Mouse (Mus musculus): ENCODE results near the gene Actr3. TPM values are rescaled to one million over a fixed set of nuclear protein-coding genes. Genes with fewer than 3 reads are reported as not detected.

The Actr3 gene
- polyA plus RNA-seq, 1 experiment from 2014 or later: 223 TPM

DNA sequence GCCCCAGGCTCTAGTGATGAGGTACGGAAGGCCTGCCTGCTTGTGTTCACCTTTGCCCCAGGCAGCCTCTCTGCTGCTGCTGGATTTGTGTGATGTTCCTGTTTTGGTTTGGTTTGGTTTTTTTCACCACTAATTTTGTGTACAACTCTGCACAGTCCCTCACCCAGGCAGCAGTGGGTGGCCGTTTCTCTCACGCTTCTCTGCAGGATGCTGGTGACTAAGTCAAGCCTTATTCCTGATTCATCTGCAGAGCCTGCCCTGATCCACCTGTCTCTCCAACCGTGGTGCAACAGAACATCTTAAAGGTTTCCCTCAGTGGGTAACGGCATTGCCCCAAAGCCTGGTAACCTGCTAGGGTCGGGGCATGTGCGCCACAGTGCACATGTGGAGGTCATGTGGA is 49.3 kb downstream of the Actr3 start:
- Histone ChIP-seq H3K9me3 (no peaks in the 10 kb centered on the region), H3K27me3 (ENCODE audit: poor library complexity, severe bottlenecking) (no peaks in the 10 kb centered on the region), H3K4me1 (peaks cover 7% of the 10 kb centered on the region), H3K27ac (no peak overlapping the region), H3K4me3 (no peak overlapping the region), H3K36me3 (replicated peaks) (peaks cover 4% of the 10 kb centered on the region; the same call in 1 of the 2 replicates)
- 70% methylated on average over 7 of the region's 7 CpGs for WGBS
- DNase-seq (ENCODE audit: extremely low spot score, low spot score): no peak

DNA sequence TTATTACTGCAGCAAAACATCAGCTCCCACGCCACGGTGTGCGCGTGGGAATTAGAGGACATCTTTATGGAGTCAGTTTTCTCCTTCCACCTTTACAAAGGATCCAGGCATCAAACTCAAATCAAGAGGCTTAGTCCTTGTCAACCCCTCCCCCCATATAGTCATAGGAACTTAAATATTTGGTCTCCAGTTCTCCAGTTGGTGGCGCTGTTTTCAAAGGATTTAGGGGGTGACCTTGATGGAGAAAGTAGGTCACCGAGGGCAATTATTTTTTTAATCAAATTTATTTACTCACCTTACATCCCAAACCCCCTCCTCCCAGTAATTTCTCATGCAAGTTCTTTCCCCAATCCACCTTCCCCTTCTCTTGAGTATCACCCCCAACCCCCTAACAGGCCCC is 52.9 kb downstream of the Actr3 start:
- 58% methylated on average over 6 of the region's 6 CpGs for WGBS
- Histone ChIP-seq H3K4me3 (no peak overlapping the region), H3K27me3 (ENCODE audit: poor library complexity, severe bottlenecking) (no peaks in the 10 kb centered on the region), H3K36me3 (replicated peaks) (no peaks in the 10 kb centered on the region), H3K27ac (no peak overlapping the region), H3K9me3 (no peaks in the 10 kb centered on the region), H3K4me1 (no peaks in the 10 kb centered on the region; the same call in 1 of the 2 replicates)
- no peak for DNase-seq (ENCODE audit: extremely low spot score, low spot score)

- Histone ChIP-seq H3K36me3 (replicated peaks) (no peaks in the 10 kb centered on the region), H3K27ac (no peak overlapping the region), H3K4me1 (no peaks in the 10 kb centered on the region), H3K9me3 (no peaks in the 10 kb centered on the region), H3K4me3 (no peak overlapping the region), H3K27me3 (ENCODE audit: poor library complexity, severe bottlenecking) (no peaks in the 10 kb centered on the region)
- 75% methylated on average over 3 of the region's 3 CpGs for WGBS
- DNase-seq (ENCODE audit: extremely low spot score, low spot score): no peak
Observed at GRCm38 (mm10) chr1:125378889-125379288, 56.6 kb downstream of the Actr3 start.

DNA sequence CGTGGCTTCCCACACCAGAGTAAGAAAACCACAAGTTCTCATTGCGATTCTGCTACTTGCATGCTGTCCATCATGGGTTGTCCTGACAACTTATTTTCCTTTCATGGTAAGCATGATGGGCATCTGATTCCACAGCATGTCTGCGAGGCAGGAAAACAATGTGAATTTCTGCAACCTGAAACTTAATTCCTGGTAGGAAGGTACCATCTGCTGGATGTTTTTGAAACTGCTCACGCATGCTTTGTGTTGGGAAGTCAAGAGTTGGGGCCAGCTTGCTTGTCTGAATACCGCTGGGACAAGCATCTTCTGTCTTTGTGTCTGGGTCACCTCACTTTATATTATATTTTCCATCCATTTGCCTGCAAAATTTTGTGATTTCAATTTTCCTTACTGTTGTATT is 62.7 kb downstream of the Actr3 start:
- H3K36me3 ChIP-seq (replicated peaks): no peaks in the 10 kb centered on the region
- H3K4me1 ChIP-seq: no peaks in the 10 kb centered on the region
- no peaks in the 10 kb centered on the region for H3K27me3 ChIP-seq (ENCODE audit: poor library complexity, severe bottlenecking)
- H3K9me3 ChIP-seq: no peaks in the 10 kb centered on the region
- no peak overlapping the region for H3K4me3 ChIP-seq
- no peak overlapping the region for H3K27ac ChIP-seq
- no peak for DNase-seq (ENCODE audit: extremely low spot score, low spot score)
- 79% methylated on average over 5 of the region's 5 CpGs for WGBS

GRCm38 (mm10) chr1:125370779-125371178 is 64.7 kb downstream of the Actr3 start:
- H3K4me3 ChIP-seq: no peak overlapping the region
- no peaks in the 10 kb centered on the region for H3K27me3 ChIP-seq (ENCODE audit: poor library complexity, severe bottlenecking)
- no peaks in the 10 kb centered on the region for H3K4me1 ChIP-seq
- no peak overlapping the region for H3K27ac ChIP-seq
- H3K9me3 ChIP-seq: no peaks in the 10 kb centered on the region
- WGBS: 39% methylated on average over 6 of the region's 6 CpGs
- peak; percentile 53 for DNase-seq (ENCODE audit: extremely low spot score, low spot score)
- H3K36me3 ChIP-seq (replicated peaks): no peaks in the 10 kb centered on the region

DNA sequence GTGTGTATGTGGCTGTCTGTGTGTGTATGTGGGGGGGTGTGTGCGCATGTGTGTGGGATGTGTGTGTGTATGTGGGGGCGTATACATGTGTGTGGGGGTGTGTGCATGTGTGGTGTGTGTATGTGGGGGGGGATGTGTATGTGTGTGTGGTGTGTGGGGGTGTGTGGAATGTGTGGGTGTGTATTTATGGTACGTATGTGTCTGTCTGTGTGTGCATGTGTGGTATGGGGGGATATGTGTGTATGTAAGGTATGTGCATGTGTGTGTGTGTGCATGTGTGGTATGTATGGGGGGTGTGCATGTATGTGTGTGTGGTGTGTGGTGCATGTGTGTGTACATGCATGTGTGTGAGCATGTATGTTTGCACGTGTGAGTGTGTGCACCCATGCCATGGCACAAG is 70.0 kb downstream of the Actr3 start:
- 96% methylated on average over 4 of the region's 4 CpGs for WGBS
- DNase-seq (ENCODE audit: extremely low spot score, low spot score): no peak
- H3K4me3 ChIP-seq: no peak overlapping the region
- H3K4me1 ChIP-seq: no peaks in the 10 kb centered on the region
- H3K9me3 ChIP-seq: no peaks in the 10 kb centered on the region
- H3K36me3 ChIP-seq (replicated peaks): no peaks in the 10 kb centered on the region
- no peak overlapping the region for H3K27ac ChIP-seq
- H3K27me3 ChIP-seq (ENCODE audit: poor library complexity, severe bottlenecking): no peaks in the 10 kb centered on the region

DNA sequence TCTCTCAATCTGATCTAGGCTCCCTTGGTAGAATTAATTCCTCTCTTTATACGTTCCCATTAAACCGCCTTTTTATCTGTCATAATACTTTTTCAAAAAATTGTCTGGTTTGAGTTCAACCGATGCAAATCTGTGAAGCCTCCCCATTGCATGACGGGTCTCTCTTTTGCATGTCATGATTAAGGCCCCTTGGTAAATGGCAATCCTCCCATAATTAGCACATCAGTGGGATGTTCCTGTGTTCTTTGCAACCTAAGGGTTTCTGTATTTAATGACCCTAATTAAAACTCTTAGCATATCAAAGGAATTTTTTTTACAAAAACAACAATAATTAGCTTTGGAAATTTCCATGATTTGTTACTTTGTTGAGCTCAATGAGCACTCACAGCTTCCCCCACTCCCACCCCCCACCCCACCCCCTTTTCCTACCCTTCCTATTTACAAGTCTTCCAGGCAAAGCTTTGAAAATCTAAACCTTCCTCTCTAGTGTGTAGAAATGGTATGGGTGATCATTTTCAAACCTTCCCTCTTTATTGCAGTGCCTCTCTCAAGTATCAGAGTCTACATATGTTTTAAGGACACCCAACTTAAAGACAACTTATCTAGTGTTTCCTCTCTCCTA is 84.0 kb downstream of the Actr3 start:
- Histone ChIP-seq H3K27me3 (ENCODE audit: poor library complexity, severe bottlenecking) (no peaks in the 10 kb centered on the region), H3K36me3 (replicated peaks) (no peaks in the 10 kb centered on the region), H3K9me3 (no peaks in the 10 kb centered on the region; the same call in 1 of the 2 replicates), H3K4me3 (no peak overlapping the region), H3K27ac (no peak overlapping the region), H3K4me1 (no peaks in the 10 kb centered on the region)
- DNase-seq (ENCODE audit: extremely low spot score, low spot score): no peak
- 89% methylated on average over 4 of the region's 4 CpGs for WGBS

DNA sequence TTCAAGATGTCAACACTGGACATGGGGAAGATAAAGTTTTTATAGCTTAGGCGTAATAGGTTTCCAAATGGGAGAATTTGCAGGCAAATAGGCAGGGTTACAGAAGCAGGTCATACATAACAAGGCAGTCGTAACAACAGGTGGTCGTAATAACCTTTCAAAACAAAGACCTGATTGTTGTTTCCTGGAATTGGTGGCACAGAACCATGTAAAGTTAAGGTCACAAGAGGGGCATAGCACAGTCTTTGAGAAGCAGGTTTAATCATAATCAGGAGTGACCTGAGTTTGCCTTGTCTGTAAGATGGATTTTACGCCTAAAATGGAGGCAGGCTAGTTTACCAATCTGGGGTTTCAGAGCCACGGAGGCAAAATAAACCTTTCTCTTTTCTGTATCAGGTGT is 84.7 kb downstream of the Actr3 start:
- Histone ChIP-seq H3K27me3 (ENCODE audit: poor library complexity, severe bottlenecking) (no peaks in the 10 kb centered on the region), H3K36me3 (replicated peaks) (no peaks in the 10 kb centered on the region), H3K4me3 (no peak overlapping the region), H3K9me3 (peaks cover under 1% of the 10 kb centered on the region; the same call in 1 of the 2 replicates), H3K4me1 (no peaks in the 10 kb centered on the region), H3K27ac (no peak overlapping the region)
- no peak for DNase-seq (ENCODE audit: extremely low spot score, low spot score)
- WGBS: 78% methylated on average over 5 of the region's 5 CpGs

DNA sequence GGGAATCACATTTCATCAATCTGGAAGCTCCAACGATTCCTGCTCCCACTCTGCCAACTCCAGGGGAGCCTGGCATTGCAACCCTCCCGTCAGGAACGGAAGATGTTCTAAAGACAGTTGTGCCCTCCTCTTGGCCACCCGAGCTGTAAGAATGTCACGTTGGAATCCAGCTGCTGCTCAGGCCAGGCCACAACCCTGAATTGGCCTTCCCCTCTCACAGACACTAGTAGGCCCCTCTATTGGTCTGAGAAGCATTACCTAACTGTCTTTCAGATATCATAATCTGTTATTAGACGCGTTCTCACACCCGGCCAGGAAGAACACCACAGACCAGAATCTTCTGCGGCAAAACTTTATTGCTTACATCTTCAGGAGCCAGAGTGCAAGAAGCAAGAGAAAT is 89.7 kb downstream of the Actr3 start:
- DNase-seq (ENCODE audit: extremely low spot score, low spot score): no peak
- no peak overlapping the region for H3K27ac ChIP-seq
- H3K4me3 ChIP-seq: no peak overlapping the region
- H3K9me3 ChIP-seq: peaks cover 8% of the 10 kb centered on the region; the same call in 1 of the 2 replicates
- WGBS: 94% methylated on average over 9 of the region's 9 CpGs
- H3K36me3 ChIP-seq (replicated peaks): no peaks in the 10 kb centered on the region
- no peaks in the 10 kb centered on the region for H3K4me1 ChIP-seq
- no peaks in the 10 kb centered on the region for H3K27me3 ChIP-seq (ENCODE audit: poor library complexity, severe bottlenecking)

DNA sequence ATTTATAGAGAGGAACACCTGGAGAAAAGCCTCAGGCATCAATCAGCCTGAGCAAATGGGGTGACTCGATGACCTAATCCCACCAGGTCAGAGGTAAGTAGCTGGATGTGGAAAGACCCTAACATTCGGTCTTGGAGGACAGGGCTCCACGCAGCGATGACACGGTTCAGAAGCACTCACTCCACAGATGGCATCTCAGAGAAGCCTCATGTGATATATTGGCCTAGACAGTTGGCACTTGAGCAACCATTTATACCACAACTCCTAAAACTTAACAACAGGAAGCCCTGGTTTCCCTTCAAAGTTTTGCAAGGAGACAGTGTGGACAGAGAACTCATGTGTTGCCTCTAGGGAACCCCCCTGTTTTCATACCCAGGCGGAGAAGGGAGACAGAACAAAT is 90.1 kb downstream of the Actr3 start:
- DNase-seq (ENCODE audit: extremely low spot score, low spot score): no peak
- 93% methylated on average over 6 of the region's 6 CpGs for WGBS
- peaks cover 8% of the 10 kb centered on the region; the same call in 1 of the 2 replicates for H3K9me3 ChIP-seq
- no peak overlapping the region for H3K4me3 ChIP-seq
- H3K4me1 ChIP-seq: no peaks in the 10 kb centered on the region
- no peak overlapping the region for H3K27ac ChIP-seq
- H3K27me3 ChIP-seq (ENCODE audit: poor library complexity, severe bottlenecking): no peaks in the 10 kb centered on the region
- H3K36me3 ChIP-seq (replicated peaks): no peaks in the 10 kb centered on the region

GRCm38 (mm10) chr1:125343105-125343504 is 92.4 kb downstream of the Actr3 start:
- no peaks in the 10 kb centered on the region for H3K27me3 ChIP-seq (ENCODE audit: poor library complexity, severe bottlenecking)
- no peak overlapping the region for H3K27ac ChIP-seq
- H3K4me3 ChIP-seq: no peak overlapping the region
- 87% methylated on average over 2 of the region's 2 CpGs for WGBS
- H3K36me3 ChIP-seq (replicated peaks): no peaks in the 10 kb centered on the region
- peaks cover 8% of the 10 kb centered on the region; the same call in 1 of the 2 replicates for H3K9me3 ChIP-seq
- no peaks in the 10 kb centered on the region for H3K4me1 ChIP-seq
- no peak for DNase-seq (ENCODE audit: extremely low spot score, low spot score)

Measured in forebrain, embryonic 10.5 days (tissue).